Mouse (Mus musculus) forebrain, embryonic 13.5 days (tissue): ENCODE results near the gene Gm7879. TPM values are rescaled to one million over a fixed set of nuclear protein-coding genes. Genes with fewer than 3 reads are reported as not detected.

Experiments used
- ATAC-seq: fragments of 200-750 bp; cut with Nextera tagmentation; 2 replicates; pipeline ENCODE4 v1.8.0; 2017
- H3K27ac ChIP-seq: fragments of 300-500 bp; sonication (generic); 2 replicates; pipeline ENCODE4 v1.5.1; 2015; ENCODE audit warnings: inconsistent platforms, mild to moderate bottlenecking, moderate library complexity
- H3K27me3 ChIP-seq: fragments of 300-500 bp; sonication (generic); 2 replicates; pipeline ENCODE4 v1.6.1; 2015; ENCODE audit warnings: mild to moderate bottlenecking, inconsistent platforms
- H3K36me3 ChIP-seq: fragments of 300-500 bp; sonication (generic); 2 replicates; pipeline ENCODE4 v1.6.1; 2015; ENCODE audit warnings: mild to moderate bottlenecking, inconsistent platforms; ENCODE audit not compliant: poor library complexity, severe bottlenecking
- H3K4me1 ChIP-seq: fragments of 300-500 bp; sonication (generic); 2 replicates; pipeline ENCODE4 v1.6.1; 2015; ENCODE audit warnings: inconsistent platforms
- H3K4me2 ChIP-seq: fragments of 300-500 bp; sonication (generic); 2 replicates; pipeline ENCODE4 v1.6.1; 2015; ENCODE audit warnings: inconsistent platforms, mild to moderate bottlenecking, moderate library complexity
- H3K4me3 ChIP-seq: fragments of 300-500 bp; sonication (generic); 2 replicates; pipeline ENCODE4 v1.5.1; 2015; ENCODE audit warnings: mild to moderate bottlenecking, inconsistent platforms
- H3K9ac ChIP-seq: fragments of 300-500 bp; sonication (generic); 2 replicates; pipeline ENCODE4 v1.6.1; 2015; ENCODE audit warnings: mild to moderate bottlenecking, inconsistent platforms
- H3K9me3 ChIP-seq: fragments of 300-500 bp; sonication (generic); replicated peaks from 2 replicates; pipeline ENCODE4 v1.6.1; 2016; ENCODE audit warnings: inconsistent platforms
- WGBS: fragments of 180-500 bp; shearing (Covaris S2); methylation state at CpG from one replicate; pipeline ENCODE4 v1.1.7; 2015; 5-methylcytosine and 5-hydroxymethylcytosine counted together
- polyA plus RNA-seq: library from polyadenylated mRNA; unstranded; fragments of >200 nt; fragmentation: Nextera tagmentation; extraction: Ambion mirVana; gene quantifications from 2 replicates; pipeline ENCODE4 v1.2.1, GENCODE M21; 2015

Gm7879 gene
- polyA plus RNA-seq, 1 experiment from 2014 or later, result 0.59 TPM

- Histone ChIP-seq H3K27me3 (no peaks in the 10 kb centered on the region), H3K4me3 (no peak overlapping the region), H3K9me3 (no peaks in the 10 kb centered on the region), H3K9ac (no peak overlapping the region), H3K27ac (no peak overlapping the region), H3K36me3 (no peaks in the 10 kb centered on the region), H3K4me2 (no peak overlapping the region), H3K4me1 (no peaks in the 10 kb centered on the region)
- 90% methylated on average over 3 of the region's 3 CpGs for WGBS
- no peak for ATAC-seq
Observed at GRCm38 (mm10) chr5:43904685-43905084, 8.3 kb upstream of the Gm7879 start.

- Histone ChIP-seq H3K9me3 (no peaks in the 10 kb centered on the region), H3K36me3 (no peaks in the 10 kb centered on the region), H3K4me2 (no peak overlapping the region), H3K9ac (no peak overlapping the region), H3K27ac (no peak overlapping the region), H3K4me1 (no peaks in the 10 kb centered on the region), H3K27me3 (no peaks in the 10 kb centered on the region), H3K4me3 (no peak overlapping the region)
- ATAC-seq, result no peak
- WGBS, result 71% methylated on average over 9 of the region's 9 CpGs
Observed at GRCm38 (mm10) chr5:43909213-43909612, 3.7 kb upstream of the Gm7879 start.

GRCm38 (mm10) chr5:43910006-43910405 lies 2.9 kb upstream of the Gm7879 start:
- H3K9ac ChIP-seq, result no peak overlapping the region
- no peak overlapping the region for H3K4me3 ChIP-seq
- H3K36me3 ChIP-seq, result no peaks in the 10 kb centered on the region
- no peaks in the 10 kb centered on the region for H3K27me3 ChIP-seq
- ATAC-seq, result no peak
- no peak overlapping the region for H3K27ac ChIP-seq
- WGBS, result 95% methylated on average over 6 of the region's 6 CpGs
- no peaks in the 10 kb centered on the region for H3K9me3 ChIP-seq
- no peaks in the 10 kb centered on the region for H3K4me1 ChIP-seq
- no peak overlapping the region for H3K4me2 ChIP-seq

GRCm38 (mm10) chr5:43915261-43915886 lies 2.4 kb downstream of the Gm7879 start:
- no peaks in the 10 kb centered on the region for H3K4me1 ChIP-seq
- WGBS, result 97% methylated on average over 4 of the region's 4 CpGs
- H3K4me3 ChIP-seq, result no peak overlapping the region
- no peaks in the 10 kb centered on the region for H3K9me3 ChIP-seq
- no peaks in the 10 kb centered on the region for H3K36me3 ChIP-seq
- ATAC-seq, result no peak
- H3K27me3 ChIP-seq, result no peaks in the 10 kb centered on the region
- H3K4me2 ChIP-seq, result no peak overlapping the region
- H3K9ac ChIP-seq, result no peak overlapping the region
- no peak overlapping the region for H3K27ac ChIP-seq

- WGBS, result 92% methylated on average over 11 of the region's 11 CpGs
Observed at GRCm38 (mm10) chr5:43921877-43922276, 8.9 kb downstream of the Gm7879 start.

GRCm38 (mm10) chr5:43923933-43924332 lies 11.0 kb downstream of the Gm7879 start:
- H3K9me3 ChIP-seq, result no peaks in the 10 kb centered on the region
- no peak overlapping the region for H3K4me2 ChIP-seq
- no peaks in the 10 kb centered on the region for H3K36me3 ChIP-seq
- H3K9ac ChIP-seq, result no peak overlapping the region
- H3K27me3 ChIP-seq, result no peaks in the 10 kb centered on the region
- H3K4me3 ChIP-seq, result no peak overlapping the region
- 38% methylated on average over 4 of the region's 4 CpGs for WGBS
- H3K4me1 ChIP-seq, result no peaks in the 10 kb centered on the region
- no peak overlapping the region for H3K27ac ChIP-seq
- ATAC-seq, result no peak

More at GRCm38 (mm10) chr5:43921877-43922276, 8.9 kb downstream of the Gm7879 start:
- ATAC-seq, result no peak
- Histone ChIP-seq H3K36me3 (no peaks in the 10 kb centered on the region), H3K9me3 (no peaks in the 10 kb centered on the region), H3K4me2 (no peak overlapping the region), H3K27ac (no peak overlapping the region), H3K9ac (no peak overlapping the region), H3K4me1 (no peaks in the 10 kb centered on the region), H3K27me3 (no peaks in the 10 kb centered on the region), H3K4me3 (no peak overlapping the region)

- no peaks in the 10 kb centered on the region for H3K27me3 ChIP-seq
- H3K4me2 ChIP-seq, result no peak overlapping the region
- no peaks in the 10 kb centered on the region for H3K4me1 ChIP-seq
- ATAC-seq, result no peak
- H3K36me3 ChIP-seq, result no peaks in the 10 kb centered on the region
- H3K9ac ChIP-seq, result no peak overlapping the region
- H3K4me3 ChIP-seq, result no peak overlapping the region
- no peak overlapping the region for H3K27ac ChIP-seq
- no peaks in the 10 kb centered on the region for H3K9me3 ChIP-seq
Observed at GRCm38 (mm10) chr5:43927729-43928128, 14.8 kb downstream of the Gm7879 start.

GRCm38 (mm10) chr5:43933269-43933668 lies 20.3 kb downstream of the Gm7879 start:
- Histone ChIP-seq H3K4me3 (no peak overlapping the region), H3K4me1 (no peaks in the 10 kb centered on the region), H3K4me2 (no peak overlapping the region)

GRCm38 (mm10) chr5:43947330-43947977 lies 34.5 kb downstream of the Gm7879 start:
- H3K27ac ChIP-seq, result no peak overlapping the region
- peaks cover 16% of the 10 kb centered on the region for H3K4me1 ChIP-seq
- peaks cover 3% of the 10 kb centered on the region; the same call in 1 of the 2 replicates for H3K27me3 ChIP-seq
- 29% methylated on average over 9 of the region's 9 CpGs for WGBS
- no peaks in the 10 kb centered on the region for H3K36me3 ChIP-seq
- no peaks in the 10 kb centered on the region for H3K9me3 ChIP-seq
- no peak overlapping the region for H3K9ac ChIP-seq
- H3K4me3 ChIP-seq, result no peak overlapping the region
- no peak for ATAC-seq
- peak overlapping the region; percentile 73 for H3K4me2 ChIP-seq

More at GRCm38 (mm10) chr5:43933269-43933668, 20.3 kb downstream of the Gm7879 start:
- H3K9ac ChIP-seq, result no peak overlapping the region
- WGBS, result 57% methylated on average over 2 of the region's 2 CpGs
- no peaks in the 10 kb centered on the region for H3K36me3 ChIP-seq
- no peak for ATAC-seq
- H3K27me3 ChIP-seq, result no peaks in the 10 kb centered on the region
- no peaks in the 10 kb centered on the region for H3K9me3 ChIP-seq
- no peak overlapping the region for H3K27ac ChIP-seq

- H3K9me3 ChIP-seq, result no peaks in the 10 kb centered on the region
Observed at GRCm38 (mm10) chr5:43948111-43948743, 35.3 kb downstream of the Gm7879 start.

GRCm38 (mm10) chr5:43948748-43949275 lies 35.9 kb downstream of the Gm7879 start:
- Histone ChIP-seq H3K9me3 (no peaks in the 10 kb centered on the region), H3K4me3 (no peak overlapping the region), H3K4me1 (peaks cover 16% of the 10 kb centered on the region), H3K4me2 (peak overlapping the region; percentile 73), H3K27ac (no peak overlapping the region), H3K27me3 (peaks cover 3% of the 10 kb centered on the region; the same call in 1 of the 2 replicates), H3K36me3 (no peaks in the 10 kb centered on the region), H3K9ac (no peak overlapping the region)
- ATAC-seq, result 0 out of 2 replicates have a peak, but pooled peaks have one; percentile 17
- WGBS, result 2% methylated on average over 8 of the region's 8 CpGs

More at GRCm38 (mm10) chr5:43948111-43948743, 35.3 kb downstream of the Gm7879 start:
- H3K4me2 ChIP-seq, result peak overlapping the region; percentile 73
- peak overlapping the region; percentile 43; the same call in 1 of the 2 replicates for H3K9ac ChIP-seq
- peak; percentile 87 for ATAC-seq
- H3K4me3 ChIP-seq, result peak overlapping the region; percentile 38
- H3K4me1 ChIP-seq, result peaks cover 16% of the 10 kb centered on the region
- H3K36me3 ChIP-seq, result no peaks in the 10 kb centered on the region
- no peak overlapping the region for H3K27ac ChIP-seq
- 2% methylated on average over 27 of the region's 27 CpGs for WGBS
- H3K27me3 ChIP-seq, result peaks cover 3% of the 10 kb centered on the region; the same call in 1 of the 2 replicates

GRCm38 (mm10) chr5:43953241-43953640 lies 40.3 kb downstream of the Gm7879 start:
- WGBS, result 63% methylated on average over 1 of the region's 1 CpGs
- Histone ChIP-seq H3K27me3 (peaks cover 3% of the 10 kb centered on the region; the same call in 1 of the 2 replicates), H3K4me1 (peaks cover 6% of the 10 kb centered on the region), H3K27ac (no peak overlapping the region), H3K4me2 (no peak overlapping the region), H3K9me3 (no peaks in the 10 kb centered on the region), H3K9ac (no peak overlapping the region), H3K36me3 (no peaks in the 10 kb centered on the region), H3K4me3 (no peak overlapping the region)
- ATAC-seq, result no peak
